Mouse (Mus musculus) lung, adult 2 months (tissue): ENCODE results near the gene Pde4b.

Experiments
- CTCF ChIP-seq: fragments of 200-500 bp; IDR thresholded peaks from 2 replicates; pipeline ENCODE4 v1.5.1; 2011; ENCODE audit warnings: mild to moderate bottlenecking, low read length, control low read depth; ENCODE audit not compliant: insufficient read depth
- POLR2A ChIP-seq: fragments of 200-500 bp; IDR thresholded peaks from 2 replicates; pipeline ENCODE4 v1.6.1; 2011; ENCODE audit warnings: low read depth, mild to moderate bottlenecking, control low read depth, low read length, borderline replicate concordance; ENCODE audit errors: extremely low read depth

- TF ChIP-seq CTCF (no peak), POLR2A (no peak)
Measured at GRCm38 (mm10) chr4:102497221-102497620, 409.9 kb downstream of the Pde4b start.
